Mouse (Mus musculus): ENCODE results near the gene Mapkap1. TPM values are rescaled to one million over a fixed set of nuclear protein-coding genes. Genes with fewer than 3 reads are reported as not detected.

Gene Mapkap1
- total and polyA plus RNA-seq, 3 experiments = 37.4 to 90.0 (median 60.9) TPM

- peak overlapping the region; percentile 80 for H3K4me3 ChIP-seq (ENCODE audit: low read depth, low read length)
- TF ChIP-seq TAL1 (conservative IDR thresholded peaks at IDR 0.05; ENCODE audit: low read depth, low read length) (no peak), GATA2 (IDR thresholded peaks at IDR 0.05; ENCODE audit: borderline replicate concordance, low read depth, low read length) (no peak), POLR2AphosphoS5 (IDR thresholded peaks at IDR 0.05; ENCODE audit: insufficient replicate concordance, low read depth, low read length) (no peak), GATA1 (IDR thresholded peaks at IDR 0.05; ENCODE audit: borderline replicate concordance, low read length) (no peak), CTCF (IDR thresholded peaks at IDR 0.05; ENCODE audit: low read depth, low read length) (no peak)
- DNase-seq (ENCODE audit: low spot score) (peak; percentile 32), ATAC-seq (ENCODE audit: extremely low read depth, insufficient number of reproducible peaks, low FRiP score, poor library complexity, severe bottlenecking) (no peak)
- peaks cover 41% of the 10 kb centered on the region for H3K27me3 ChIP-seq (ENCODE audit: insufficient read depth, low read length)
- no peaks in the 10 kb centered on the region for H3K9me3 ChIP-seq (replicated peaks)
- peaks cover 2% of the 10 kb centered on the region for H3K36me3 ChIP-seq (replicated peaks)
- H3K4me1 ChIP-seq (ENCODE audit: insufficient read depth, low read depth, low read length) = peaks cover 24% of the 10 kb centered on the region
Observed at GRCm38 (mm10) chr2:34371441-34372304, 34.9 kb upstream of the Mapkap1 start.

GRCm38 (mm10) chr2:34372305-34373301, 34.0 kb upstream of the Mapkap1 start, which contains the start of gene Pbx3:
TSS of gene Pbx3 (minus strand) at chr2:34373142.
- Histone ChIP-seq H3K36me3 (replicated peaks) (peaks cover 2% of the 10 kb centered on the region), H3K4me3 (ENCODE audit: low read depth, low read length) (peak within 1 kb of the TSS; percentile 80), H3K27me3 (ENCODE audit: insufficient read depth, low read length) (peaks cover 43% of the 10 kb centered on the region), H3K9me3 (replicated peaks) (no peaks in the 10 kb centered on the region), H3K4me1 (ENCODE audit: insufficient read depth, low read depth, low read length) (peaks cover 24% of the 10 kb centered on the region)
- ATAC-seq (ENCODE audit: extremely low read depth, insufficient number of reproducible peaks, low FRiP score, poor library complexity, severe bottlenecking) (peak; percentile 93), DNase-seq (ENCODE audit: low spot score) (peak; percentile 86)
- TF ChIP-seq TAL1 (conservative IDR thresholded peaks at IDR 0.05; ENCODE audit: low read depth, low read length) (no peak), CTCF (IDR thresholded peaks at IDR 0.05; ENCODE audit: low read depth, low read length) (no peak), GATA1 (IDR thresholded peaks at IDR 0.05; ENCODE audit: borderline replicate concordance, low read length) (no peak), POLR2AphosphoS5 (IDR thresholded peaks at IDR 0.05; ENCODE audit: insufficient replicate concordance, low read depth, low read length) (no peak), GATA2 (IDR thresholded peaks at IDR 0.05; ENCODE audit: borderline replicate concordance, low read depth, low read length) (no peak)

GRCm38 (mm10) chr2:34373886-34374285, 32.7 kb upstream of the Mapkap1 start:
- peaks cover 41% of the 10 kb centered on the region for H3K27me3 ChIP-seq (ENCODE audit: insufficient read depth, low read length)
- H3K36me3 ChIP-seq (replicated peaks) = no peaks in the 10 kb centered on the region
- peaks cover 24% of the 10 kb centered on the region for H3K4me1 ChIP-seq (ENCODE audit: insufficient read depth, low read depth, low read length)
- H3K4me3 ChIP-seq (ENCODE audit: low read depth, low read length) = no peak overlapping the region
- DNase-seq (ENCODE audit: low spot score) = no peak
- no peak for TF ChIP-seq GATA1 (IDR thresholded peaks at IDR 0.05; ENCODE audit: borderline replicate concordance, low read length)
- no peak for TF ChIP-seq GATA2 (IDR thresholded peaks at IDR 0.05; ENCODE audit: borderline replicate concordance, low read depth, low read length)
- TF ChIP-seq CTCF (IDR thresholded peaks at IDR 0.05; ENCODE audit: low read depth, low read length) = no peak
- TF ChIP-seq POLR2AphosphoS5 (IDR thresholded peaks at IDR 0.05; ENCODE audit: insufficient replicate concordance, low read depth, low read length) = no peak
- no peak for TF ChIP-seq TAL1 (conservative IDR thresholded peaks at IDR 0.05; ENCODE audit: low read depth, low read length)
- H3K9me3 ChIP-seq (replicated peaks) = no peaks in the 10 kb centered on the region
- no peak for ATAC-seq (ENCODE audit: extremely low read depth, insufficient number of reproducible peaks, low FRiP score, poor library complexity, severe bottlenecking)

DNA sequence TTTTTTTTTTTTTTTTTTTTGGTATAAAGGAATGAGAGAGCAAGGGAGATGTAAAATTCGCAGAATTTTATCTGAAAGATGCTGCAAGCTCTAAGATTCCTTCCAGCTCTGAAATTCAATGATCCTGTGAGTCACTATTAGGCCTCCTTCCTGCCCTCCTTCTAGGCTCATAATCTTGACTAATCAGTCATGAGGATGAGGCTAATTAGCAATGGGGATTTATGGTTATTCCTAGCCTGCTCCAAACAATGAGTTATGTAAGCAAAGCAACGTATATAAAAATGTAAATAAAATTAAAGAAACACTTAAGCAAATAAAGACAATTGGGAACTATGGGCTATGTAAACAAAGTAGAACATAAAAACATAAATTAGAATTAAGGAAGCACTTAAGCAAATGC, 32.2 kb upstream of the Mapkap1 start:
- H3K9me3 ChIP-seq (replicated peaks) = no peaks in the 10 kb centered on the region
- H3K27me3 ChIP-seq (ENCODE audit: insufficient read depth, low read length) = peaks cover 44% of the 10 kb centered on the region
- no peak for ATAC-seq (ENCODE audit: extremely low read depth, insufficient number of reproducible peaks, low FRiP score, poor library complexity, severe bottlenecking)
- peaks cover 24% of the 10 kb centered on the region for H3K4me1 ChIP-seq (ENCODE audit: insufficient read depth, low read depth, low read length)
- TF ChIP-seq POLR2AphosphoS5 (IDR thresholded peaks at IDR 0.05; ENCODE audit: insufficient replicate concordance, low read depth, low read length) (no peak), CTCF (IDR thresholded peaks at IDR 0.05; ENCODE audit: low read depth, low read length) (no peak), GATA2 (IDR thresholded peaks at IDR 0.05; ENCODE audit: borderline replicate concordance, low read depth, low read length) (no peak), TAL1 (conservative IDR thresholded peaks at IDR 0.05; ENCODE audit: low read depth, low read length) (no peak), GATA1 (IDR thresholded peaks at IDR 0.05; ENCODE audit: borderline replicate concordance, low read length) (no peak)
- DNase-seq (ENCODE audit: low spot score) = no peak
- H3K4me3 ChIP-seq (ENCODE audit: low read depth, low read length) = no peak overlapping the region
- H3K36me3 ChIP-seq (replicated peaks) = no peaks in the 10 kb centered on the region

- Histone ChIP-seq H3K4me3 (ENCODE audit: low read depth, low read length) (no peak overlapping the region), H3K36me3 (replicated peaks) (no peaks in the 10 kb centered on the region), H3K9me3 (replicated peaks) (no peaks in the 10 kb centered on the region), H3K4me1 (ENCODE audit: insufficient read depth, low read depth, low read length) (no peaks in the 10 kb centered on the region), H3K27me3 (ENCODE audit: insufficient read depth, low read length) (peaks cover 29% of the 10 kb centered on the region)
- ATAC-seq (ENCODE audit: extremely low read depth, insufficient number of reproducible peaks, low FRiP score, poor library complexity, severe bottlenecking) (no peak), DNase-seq (ENCODE audit: low spot score) (no peak)
- TF ChIP-seq CTCF (IDR thresholded peaks at IDR 0.05; ENCODE audit: low read depth, low read length) = no peak
- no peak for TF ChIP-seq TAL1 (conservative IDR thresholded peaks at IDR 0.05; ENCODE audit: low read depth, low read length)
- no peak for TF ChIP-seq GATA1 (IDR thresholded peaks at IDR 0.05; ENCODE audit: borderline replicate concordance, low read length)
- no peak for TF ChIP-seq GATA2 (IDR thresholded peaks at IDR 0.05; ENCODE audit: borderline replicate concordance, low read depth, low read length)
- no peak for TF ChIP-seq POLR2AphosphoS5 (IDR thresholded peaks at IDR 0.05; ENCODE audit: insufficient replicate concordance, low read depth, low read length)
Observed at GRCm38 (mm10) chr2:34378930-34379329, 27.6 kb upstream of the Mapkap1 start.

All from G1E (cell line).